Mouse (Mus musculus) layer of hippocampus, postnatal 10 days (tissue): ENCODE data around the gene Gm10320. TPM values are rescaled to one million over a fixed set of nuclear protein-coding genes. Genes with fewer than 3 reads are reported as not detected.

ENCODE experiments used
- DNase-seq, 2 experiments: peaks; one replicate each; pipeline ENCODE4 v3.0.0; 2021; ENCODE audit warnings: low spot score in 2 of 2
- total RNA-seq, 2 experiments: library from RNA; stranded (reverse); gene quantifications; 2 replicates each; pipeline ENCODE4 v1.2.3; 2021

Gene Gm10320
- total RNA-seq, 2 experiments from 2014 or later, result not detected

DNA sequence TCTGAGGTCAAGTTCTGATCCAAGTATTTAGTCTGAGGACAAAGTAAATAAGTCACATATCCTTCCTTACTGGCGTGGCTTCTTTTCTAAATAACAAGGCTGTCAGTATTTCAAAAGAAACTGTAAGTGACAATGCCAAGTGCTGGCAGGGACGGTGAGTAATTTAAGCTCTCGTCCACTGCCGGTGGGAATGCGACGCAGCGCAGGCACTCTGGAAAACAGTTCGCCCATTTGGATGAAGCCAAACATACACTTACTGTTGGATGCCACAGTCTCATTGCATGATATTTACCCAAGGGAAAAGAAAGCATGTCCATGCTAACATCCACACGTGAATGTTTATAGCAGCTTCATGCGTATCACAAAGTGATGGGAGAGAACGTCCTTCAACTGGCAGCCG is 21.5 kb downstream of the Gm10320 start:
- no peak for DNase-seq

DNA sequence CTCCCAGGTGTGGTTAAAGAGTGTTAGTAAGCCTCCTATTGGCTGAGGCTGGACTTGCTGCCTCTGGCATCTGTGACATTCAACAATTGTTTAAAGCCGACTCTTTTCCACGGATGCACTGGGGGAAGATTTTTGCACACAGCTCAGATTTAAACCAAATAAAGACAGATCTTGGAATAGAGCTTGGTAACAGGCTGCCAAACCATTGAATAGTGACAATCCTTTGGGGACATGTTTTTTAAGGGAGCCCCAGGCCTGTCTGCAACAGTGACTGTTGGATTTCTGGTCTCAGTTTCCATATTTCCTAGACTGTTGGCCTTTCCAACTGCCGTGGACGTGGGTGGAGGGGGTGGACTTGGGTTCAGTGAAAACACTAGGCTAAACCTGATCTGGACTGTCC is 21.9 kb downstream of the Gm10320 start:
- DNase-seq, result no peak

DNA sequence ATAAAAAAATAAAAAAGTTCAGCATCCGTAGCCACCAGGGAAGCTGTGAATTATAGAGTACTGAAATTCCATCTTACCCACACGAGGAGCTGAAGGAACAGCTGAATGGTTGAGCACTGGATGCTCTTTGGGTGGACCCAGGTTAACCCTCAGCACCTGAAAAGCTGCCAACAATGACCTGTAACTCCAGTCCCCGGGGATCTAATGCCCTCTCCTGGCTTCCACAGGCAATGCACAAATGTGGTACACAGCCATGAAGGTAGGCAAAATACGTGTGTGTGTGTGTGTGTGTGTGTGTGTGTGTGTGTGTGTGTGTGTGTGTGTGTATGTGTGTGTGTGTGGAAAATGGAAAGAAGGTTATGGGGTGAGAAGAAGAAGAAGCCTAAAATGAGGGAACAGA is 30.3 kb downstream of the Gm10320 start:
- DNase-seq, result no peak

DNA sequence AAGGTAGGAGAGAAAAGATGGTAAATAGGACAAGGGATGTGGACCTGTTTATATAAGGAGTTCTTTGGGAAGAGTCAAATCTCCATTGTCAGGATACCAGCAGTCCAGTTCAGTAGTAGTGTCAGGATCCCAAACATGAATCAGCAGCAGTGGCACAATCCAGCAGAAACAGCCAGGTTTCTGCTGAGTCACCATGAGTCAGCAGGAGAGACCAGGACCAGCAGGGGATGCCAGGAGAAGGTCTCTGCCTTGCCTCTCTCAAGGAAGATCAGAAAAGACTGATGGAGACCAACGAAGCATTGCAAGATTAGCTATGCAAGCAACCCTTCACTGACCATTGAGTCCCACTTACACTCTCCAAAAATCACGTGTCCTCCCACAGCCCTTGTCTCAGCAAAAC is 35.4 kb downstream of the Gm10320 start:
- no peak for DNase-seq

DNA sequence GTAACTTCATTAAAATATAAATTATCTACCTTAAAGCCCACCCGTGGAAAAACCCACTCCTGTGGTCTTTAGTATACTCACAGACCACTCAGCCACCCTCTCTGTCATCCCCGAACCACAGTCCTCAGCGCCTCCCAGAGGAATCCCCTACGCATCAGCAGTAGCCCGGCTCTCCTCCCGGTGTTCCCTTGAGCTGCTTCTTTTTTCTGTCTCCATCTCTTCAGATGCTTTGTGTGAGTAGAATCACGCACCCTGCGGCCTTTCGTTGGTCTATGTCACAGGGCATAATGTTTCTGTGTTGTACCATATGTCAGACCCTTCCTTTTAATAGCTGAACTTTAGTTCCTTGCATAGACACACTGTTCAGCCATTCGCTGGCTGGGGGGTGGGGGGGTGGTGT is 36.2 kb downstream of the Gm10320 start:
- DNase-seq, result no peak

DNA sequence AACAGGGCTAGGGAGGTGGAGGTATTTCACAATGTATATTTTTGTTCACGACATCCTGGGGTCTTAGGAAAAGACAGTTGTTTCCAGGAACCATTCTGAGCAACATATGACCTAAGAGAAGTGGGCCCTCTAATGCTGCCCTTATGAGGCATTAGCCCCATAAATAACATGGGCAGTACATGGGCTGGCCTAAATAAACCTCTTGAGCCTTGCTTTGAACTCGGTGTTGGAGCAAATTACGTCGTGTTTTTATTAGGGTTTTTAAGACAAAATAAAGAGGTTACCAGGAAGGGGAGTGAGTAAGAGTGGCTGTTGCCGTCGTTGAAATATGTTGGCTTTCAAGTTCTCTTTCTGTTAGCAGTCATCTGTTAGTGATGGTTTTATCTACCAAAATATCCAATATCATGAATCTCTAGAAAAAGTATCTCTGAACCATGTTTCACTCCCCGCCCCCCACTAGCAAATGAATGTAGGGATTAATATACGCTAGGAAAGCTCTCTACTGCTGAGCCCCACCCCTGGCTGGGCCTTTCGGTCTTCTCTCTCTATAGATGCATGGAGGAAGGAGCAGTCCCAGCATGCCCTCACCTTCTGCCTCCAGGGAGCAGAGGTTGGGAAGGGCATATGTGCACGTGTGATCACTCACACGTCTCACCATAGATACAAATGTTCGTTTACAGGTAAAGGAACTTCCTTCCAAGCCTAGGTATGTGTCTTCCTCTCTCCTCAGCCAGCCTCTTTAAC is 37.4 kb downstream of the Gm10320 start:
- DNase-seq, result no peak

DNA sequence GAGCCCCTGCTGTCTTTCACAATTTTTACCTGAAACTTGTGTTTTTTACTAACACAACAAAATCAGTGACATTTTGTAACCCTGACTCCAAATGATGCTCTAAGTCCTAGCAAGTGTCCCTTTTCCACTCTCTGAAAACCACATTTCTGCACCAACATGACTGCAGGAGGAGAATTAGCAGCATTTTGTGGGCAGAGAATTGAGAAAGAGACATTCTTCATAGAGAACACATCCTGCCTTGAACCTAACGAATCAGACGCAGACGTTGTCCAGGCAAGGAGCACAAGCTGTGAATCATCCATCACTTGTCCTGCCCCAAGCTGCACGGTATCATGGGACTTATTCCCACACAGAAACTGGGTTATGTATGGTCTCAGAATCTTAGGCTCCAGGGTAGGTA is 38.7 kb downstream of the Gm10320 start:
- DNase-seq, result no peak

DNA sequence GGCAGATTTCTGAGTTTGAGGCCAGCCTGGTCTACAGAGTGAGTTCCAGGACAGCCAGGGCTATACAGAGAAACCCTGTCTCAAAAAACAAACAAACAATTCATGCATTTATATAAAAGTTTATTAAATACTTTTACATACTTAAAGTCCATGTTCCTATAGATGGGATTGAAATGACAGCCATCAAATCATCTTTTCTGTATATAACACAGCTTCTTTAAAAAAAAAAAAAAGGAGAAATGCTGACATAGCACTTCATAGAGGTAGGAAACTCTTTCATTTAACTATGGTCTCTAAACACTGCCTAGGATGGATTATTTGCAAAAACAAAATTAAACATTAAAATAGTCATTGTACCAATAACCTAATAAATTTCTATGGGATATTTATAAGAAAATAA is 43.1 kb downstream of the Gm10320 start:
- no peak for DNase-seq

DNA sequence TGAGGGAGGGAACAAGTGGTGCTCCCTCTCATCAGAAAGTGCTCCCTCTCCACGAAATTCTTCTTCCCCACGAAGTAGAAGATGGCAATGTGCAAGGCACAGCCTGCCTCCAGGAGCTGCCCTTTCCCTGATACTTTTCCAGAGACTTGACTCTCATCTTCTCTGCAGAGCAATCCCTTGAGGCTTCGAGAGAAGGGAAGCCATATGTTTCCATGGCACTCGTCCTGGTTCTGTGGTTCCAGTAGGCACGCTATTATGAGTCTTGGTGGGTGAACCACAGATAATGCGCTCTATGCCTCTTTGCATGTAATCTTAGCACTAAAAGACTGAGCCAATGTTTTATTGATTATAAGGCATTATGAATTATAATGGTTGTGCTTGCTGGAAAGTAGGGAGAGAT is 44.1 kb downstream of the Gm10320 start:
- DNase-seq, result no peak

DNA sequence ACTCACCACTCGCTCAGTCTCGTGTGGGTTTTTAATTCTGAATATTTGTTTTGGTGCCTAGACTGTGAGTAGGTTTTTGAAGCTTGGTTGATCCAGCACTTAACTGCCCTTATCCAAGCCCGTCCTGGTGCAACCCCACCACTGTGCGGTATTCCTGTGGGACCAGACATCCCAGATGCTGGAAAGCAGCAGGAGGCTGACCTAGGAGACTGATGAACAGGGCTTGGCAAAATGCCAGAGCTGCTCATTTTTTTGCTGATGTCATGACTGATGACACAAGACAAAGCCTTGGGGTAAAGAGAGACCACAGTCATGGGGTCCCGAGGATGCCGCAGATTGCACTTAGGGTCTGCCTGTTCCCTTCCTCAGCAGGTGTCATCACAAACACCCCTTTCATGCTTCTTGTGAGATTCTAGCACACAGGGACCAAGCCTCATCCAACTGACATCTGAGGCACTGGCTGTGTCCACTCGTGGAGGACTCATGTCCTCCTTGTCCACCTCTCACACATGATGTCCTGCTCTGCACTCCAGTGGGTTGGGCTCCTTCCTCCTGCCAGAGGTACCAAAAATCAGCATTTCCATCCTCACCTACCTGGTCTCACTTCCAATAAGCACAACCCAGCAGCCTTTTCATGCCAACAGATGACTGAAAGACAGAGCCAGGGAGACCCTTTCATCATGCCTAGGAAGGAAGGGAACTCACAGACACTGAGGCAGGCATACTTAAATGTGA is 46.2 kb downstream of the Gm10320 start:
- DNase-seq, result no peak

DNA sequence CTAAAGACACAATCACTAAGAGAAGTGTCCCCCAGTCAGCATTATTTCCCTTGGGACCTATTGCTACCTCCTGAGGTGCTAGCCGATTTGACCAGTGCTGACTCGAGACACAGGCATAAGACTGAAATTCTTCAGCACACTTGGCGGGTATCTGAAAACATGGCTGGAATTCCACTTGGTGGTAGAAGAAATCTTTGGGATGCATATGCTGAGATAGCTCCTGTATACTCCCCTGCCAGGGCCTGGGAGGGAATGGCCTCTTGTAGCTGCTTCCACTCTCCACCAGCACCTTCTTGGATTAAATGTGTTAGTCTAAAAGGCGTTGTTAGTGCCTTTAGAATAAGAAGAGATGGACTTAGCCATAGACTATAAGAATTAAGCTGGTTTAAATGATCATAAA is 50.8 kb downstream of the Gm10320 start:
- DNase-seq, result no peak

DNA sequence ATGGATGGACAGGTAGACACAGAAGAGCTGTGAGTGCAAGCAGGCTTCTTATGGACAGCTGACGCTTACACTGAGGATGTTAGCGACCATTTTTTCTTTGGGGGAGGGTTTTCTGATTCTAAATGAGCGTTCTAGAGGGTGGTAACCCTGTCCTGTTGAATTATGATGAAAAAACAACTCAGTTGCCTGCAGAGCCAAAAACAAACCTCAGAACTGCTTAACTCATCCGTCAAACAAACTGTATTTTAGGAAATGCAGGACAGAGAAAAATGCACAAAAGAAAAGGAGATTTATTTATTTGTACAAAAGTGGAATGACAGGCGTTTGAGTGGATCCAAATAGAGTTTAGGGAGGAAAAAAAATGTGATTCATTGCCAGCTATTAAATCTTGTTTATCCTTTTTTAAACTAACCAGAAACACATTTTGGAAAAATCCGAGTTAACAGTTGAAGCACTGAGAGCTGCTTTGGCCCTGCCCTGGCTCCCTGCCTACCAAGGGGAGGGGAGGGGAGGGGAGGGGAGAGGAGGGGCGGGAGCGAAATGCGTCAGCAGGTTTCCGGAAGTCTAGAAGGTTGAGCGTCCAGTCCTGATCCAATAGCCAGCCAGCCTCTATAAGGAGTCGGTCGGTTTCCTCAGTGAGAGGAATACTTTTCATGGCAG is 51.4 kb downstream of the Gm10320 start:
- DNase-seq, result no peak

Other genes starting within 250 kb of the Gm10320 start
- gene Utp15, start 229.0 kb downstream of the Gm10320 start, total RNA-seq, result 10 to 100 TPM; 22.3 to 22.6 TPM
- gene Ankra2, start 228.9 kb downstream of the Gm10320 start, total RNA-seq, result 10 to 100 TPM; 59.2 to 60.1 TPM
- gene Gm21976, start 212.1 kb downstream of the Gm10320 start, total RNA-seq, result not detected
- 100 to 1,000 TPM; 240 to 268 TPM for gene Btf3, start 175.0 kb downstream of the Gm10320 start, total RNA-seq
- gene Foxd1, start 137.8 kb downstream of the Gm10320 start, total RNA-seq, result 1 to 10 TPM; 1.5 to 1.6 TPM
- gene Tmem174, start 145.4 kb upstream of the Gm10320 start, total RNA-seq, result not detected
- not detected for gene Tmem171, start 202.8 kb upstream of the Gm10320 start, total RNA-seq